Mouse (Mus musculus): Measurements from ENCODE around the gene Ren1. TPM values are rescaled to one million over a fixed set of nuclear protein-coding genes. Genes with fewer than 3 reads are reported as not detected.
"Not testable (repeated sequence)": the region's sequence is repeated elsewhere in the genome, so short reads cannot be mapped to it uniquely, and the experiment has no call there.

Gene Ren1
- under 1 TPM in 1 of 4 experiments, not detected in 3; 0.19 TPM for total RNA-seq (2022)

- no peak for DNase-seq (ENCODE audit: low spot score)
Observed at GRCm38 (mm10) chr1:133350210-133350609, at the start of gene Ren1. TSS of gene Ren1 (plus strand) at chr1:133350510.

DNA sequence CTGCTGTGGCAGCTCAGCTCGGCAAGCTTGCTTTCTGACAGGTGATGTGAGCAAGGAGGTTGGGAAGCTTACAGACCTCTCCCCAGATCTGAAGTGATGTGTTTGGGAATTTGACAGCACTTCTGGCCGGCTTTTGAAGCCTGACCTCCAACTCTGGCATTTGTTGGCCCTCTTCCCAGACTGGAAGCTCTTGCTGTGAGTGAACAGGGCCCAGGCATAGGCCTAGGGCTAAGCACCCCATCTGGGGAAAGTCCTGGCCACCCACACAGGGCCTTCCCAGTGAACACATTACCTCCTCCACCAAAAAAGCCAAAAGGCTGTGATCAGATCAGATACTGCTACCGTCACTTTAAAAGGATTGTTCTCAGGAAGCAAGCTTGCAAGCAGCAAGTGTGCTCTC, 47.8 kb upstream of the Ren1 start:
- peak; percentile 46 for DNase-seq (ENCODE audit: low spot score)

- peak; percentile 73 for DNase-seq (ENCODE audit: low spot score)
Observed at GRCm38 (mm10) chr1:133306842-133307241, 43.5 kb upstream of the Ren1 start.

DNA sequence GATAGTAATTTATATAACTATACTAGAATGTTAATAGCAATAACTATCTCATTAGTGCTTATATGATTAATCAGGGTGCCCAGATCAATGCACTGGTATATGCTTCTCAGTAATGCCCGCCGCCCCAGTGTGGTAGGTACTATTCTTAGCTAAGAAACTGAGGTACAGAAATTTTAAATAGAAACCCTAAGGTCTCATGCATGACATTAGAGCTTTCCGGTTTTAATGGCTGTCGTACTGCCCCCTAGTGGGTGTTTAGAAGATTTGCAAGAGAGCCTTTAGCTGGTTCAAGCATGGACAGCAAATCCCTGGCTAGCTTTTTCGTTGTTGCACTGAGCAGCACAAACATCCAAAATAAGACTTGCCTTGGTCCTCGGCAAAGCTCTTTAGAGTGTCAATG, 43.0 kb upstream of the Ren1 start:
- DNase-seq (ENCODE audit: low spot score): peak; percentile 58

- no peak for DNase-seq (ENCODE audit: low spot score)
Observed at GRCm38 (mm10) chr1:133309652-133310267, 40.5 kb upstream of the Ren1 start, which contains the start of gene Golt1a. TSS of gene Golt1a (plus strand) at chr1:133309800.

- DNase-seq (ENCODE audit: low spot score): no peak
Observed at GRCm38 (mm10) chr1:133311240-133311639, 39.1 kb upstream of the Ren1 start.

DNA sequence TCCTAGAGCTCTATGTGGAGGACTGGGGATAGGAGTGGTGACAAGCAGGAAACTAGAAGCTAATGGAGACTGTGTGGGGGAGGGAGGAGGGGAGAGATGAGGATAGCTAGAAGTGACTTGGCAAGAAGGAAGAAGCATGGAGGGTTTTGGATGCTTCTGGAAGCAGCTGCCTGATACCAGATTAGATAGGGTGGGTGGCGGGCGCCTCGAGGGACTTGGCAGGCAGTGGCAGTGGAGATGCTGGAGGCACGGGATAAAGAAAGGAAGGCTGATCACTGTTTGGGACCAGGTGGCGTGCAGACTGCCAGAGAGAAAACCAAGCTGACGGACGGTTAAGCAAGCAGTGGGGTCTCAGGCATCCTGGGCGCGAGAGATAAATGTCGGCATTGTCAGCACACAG, 38.4 kb upstream of the Ren1 start:
- DNase-seq (ENCODE audit: low spot score): no peak

DNA sequence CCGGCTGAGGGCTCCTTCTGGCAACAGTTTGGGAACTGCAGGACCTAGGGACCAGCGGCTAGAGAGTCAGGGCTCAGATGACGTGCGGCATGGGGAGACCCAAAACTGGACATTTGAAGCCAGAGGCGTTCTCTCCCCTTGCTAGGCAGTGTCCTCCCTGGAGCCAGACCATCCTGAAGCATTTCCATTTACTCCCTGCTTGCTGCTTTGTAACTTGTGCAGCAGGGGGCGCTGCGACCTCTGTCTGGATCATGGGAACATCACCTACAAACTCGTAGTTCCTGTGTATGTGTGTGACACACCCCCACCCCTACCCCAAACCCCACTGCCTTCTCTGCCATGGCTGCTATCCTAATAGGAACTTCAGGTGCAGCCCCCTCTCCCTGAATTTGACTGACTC, 35.9 kb upstream of the Ren1 start:
- DNase-seq (ENCODE audit: low spot score): peak; percentile 24

DNA sequence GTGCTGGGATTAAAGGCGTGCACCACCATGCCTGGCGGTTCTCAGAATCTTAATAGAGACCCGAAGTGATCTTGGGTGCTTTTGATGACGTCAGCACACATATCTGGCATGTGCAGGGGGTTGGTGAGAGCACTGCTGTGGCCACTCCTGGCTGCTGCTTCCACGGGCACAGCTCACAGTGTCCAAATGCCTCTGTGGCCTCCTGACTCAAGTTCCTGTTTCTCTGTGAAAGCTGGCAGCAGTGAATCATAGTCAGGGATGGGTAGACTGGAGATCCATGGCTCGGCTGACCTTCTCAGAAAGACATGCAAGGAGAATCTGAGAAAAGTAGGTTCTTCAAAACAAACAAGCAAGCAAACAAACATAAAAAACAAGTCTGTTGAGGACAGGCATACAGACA, 34.5 kb upstream of the Ren1 start:
- DNase-seq (ENCODE audit: low spot score): no peak

GRCm38 (mm10) chr1:133316577-133316976, 33.7 kb upstream of the Ren1 start:
- no peak for DNase-seq (ENCODE audit: low spot score)

GRCm38 (mm10) chr1:133317149-133317548, 33.2 kb upstream of the Ren1 start:
- DNase-seq (ENCODE audit: low spot score): no peak

DNA sequence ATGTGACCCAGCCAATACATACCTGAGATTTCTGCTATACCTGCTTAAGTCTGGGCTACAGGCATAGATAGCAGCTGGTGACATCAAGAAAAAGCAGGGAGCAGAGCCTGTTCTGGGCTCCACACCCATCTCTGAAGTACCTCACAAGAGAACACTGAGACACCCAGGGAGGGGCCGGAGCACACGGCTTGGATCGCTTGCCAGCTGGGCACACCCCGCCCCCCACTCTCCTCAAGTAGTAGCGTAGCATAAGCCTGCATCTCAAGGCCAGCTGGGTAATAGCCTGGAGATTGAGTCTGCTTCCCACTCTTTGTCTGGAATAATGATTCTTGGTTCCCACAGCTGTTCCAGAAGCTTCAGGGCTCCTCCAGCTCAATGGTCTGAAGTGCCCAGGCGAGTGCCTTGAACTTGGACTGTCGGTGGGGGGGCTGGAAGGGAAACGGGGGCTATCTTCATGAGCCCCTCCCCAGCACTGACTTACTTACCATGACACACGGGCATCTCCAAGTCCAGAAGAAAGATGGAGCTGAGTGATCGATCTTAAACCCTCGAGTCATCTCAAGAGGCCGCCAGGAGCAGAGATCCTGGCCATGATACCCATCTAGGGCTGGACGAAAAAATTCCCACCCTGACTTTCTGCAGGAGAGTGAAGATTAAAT, 28.9 kb upstream of the Ren1 start, which contains the start of gene Kiss1:
Gene Kiss1, plus strand, starts transcription at position 609 of the 659 bp plus-strand sequence.
- no peak for DNase-seq (ENCODE audit: low spot score)

GRCm38 (mm10) chr1:133323333-133323732, 27.0 kb upstream of the Ren1 start:
- no peak for DNase-seq (ENCODE audit: low spot score)

DNA sequence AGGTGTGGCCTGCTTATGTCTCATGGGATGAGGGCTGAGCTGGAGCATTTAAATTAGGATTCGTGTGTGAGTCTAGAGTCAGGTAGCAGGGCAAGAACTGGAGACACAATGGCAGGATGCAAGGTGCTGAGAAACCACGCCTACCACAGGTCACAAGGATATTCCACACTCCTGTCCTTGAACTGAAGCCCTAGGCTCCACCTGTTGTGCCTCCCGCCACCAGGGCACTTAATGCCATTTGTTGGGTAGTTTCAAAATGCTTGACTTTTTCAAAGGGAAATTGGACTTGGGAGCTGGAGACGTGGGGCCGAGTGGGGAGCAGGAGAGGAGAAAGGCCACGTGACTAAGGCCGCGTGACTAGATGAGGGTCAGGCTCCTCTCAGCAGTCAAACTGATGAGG, 24.4 kb upstream of the Ren1 start:
- no peak for DNase-seq (ENCODE audit: low spot score)

GRCm38 (mm10) chr1:133327094-133327493, 23.2 kb upstream of the Ren1 start:
- DNase-seq (ENCODE audit: low spot score): no peak

DNA sequence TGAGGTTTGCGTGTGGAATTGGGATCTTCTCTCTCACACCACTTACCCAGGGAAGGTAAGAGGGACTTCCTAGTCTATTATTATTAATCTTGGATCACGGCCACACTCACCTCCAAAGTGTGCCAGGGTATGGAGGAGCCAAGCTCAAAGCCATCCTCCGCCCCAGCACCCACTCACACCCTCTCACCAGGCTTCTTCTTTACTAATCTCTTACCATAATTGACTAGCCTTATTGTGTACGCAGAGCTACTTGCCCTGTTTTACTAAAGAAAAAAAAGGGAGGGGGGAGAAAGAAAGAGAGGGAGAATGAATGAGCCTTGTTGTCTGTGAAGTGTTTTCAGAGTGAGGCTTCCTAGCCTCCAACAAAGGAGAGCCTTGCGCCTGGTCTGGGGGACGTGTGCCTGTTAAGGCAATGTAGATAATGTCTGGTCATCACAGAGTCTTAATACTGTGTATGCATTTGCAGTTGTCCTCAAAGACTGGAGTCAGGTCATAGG, 22.0 kb upstream of the Ren1 start:
- DNase-seq (ENCODE audit: low spot score): no peak

- DNase-seq (ENCODE audit: low spot score): no peak
Observed at GRCm38 (mm10) chr1:133328896-133329637, 21.2 kb upstream of the Ren1 start.

GRCm38 (mm10) chr1:133329638-133329964, 20.7 kb upstream of the Ren1 start:
- no peak for DNase-seq (ENCODE audit: low spot score)

DNA sequence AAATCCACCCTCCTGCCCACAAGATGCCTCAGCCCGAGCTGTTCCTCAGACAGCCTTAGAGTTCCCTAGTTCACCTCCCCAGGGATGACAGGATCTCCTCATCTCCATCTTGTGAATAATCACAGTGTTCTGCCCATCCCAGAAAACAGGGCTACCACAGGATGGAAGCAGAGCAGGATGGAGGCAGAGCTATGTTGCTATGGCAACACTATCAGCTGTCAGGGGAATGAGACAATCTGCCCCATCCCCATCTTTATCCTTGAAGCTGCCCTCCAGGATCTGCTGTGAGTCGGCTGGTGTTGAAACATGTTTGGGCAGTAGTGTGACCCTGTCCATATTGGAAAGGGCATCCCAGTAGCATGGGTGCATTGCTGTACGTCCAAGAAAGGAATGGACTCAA, 19.2 kb upstream of the Ren1 start:
- DNase-seq (ENCODE audit: low spot score): no peak

DNA sequence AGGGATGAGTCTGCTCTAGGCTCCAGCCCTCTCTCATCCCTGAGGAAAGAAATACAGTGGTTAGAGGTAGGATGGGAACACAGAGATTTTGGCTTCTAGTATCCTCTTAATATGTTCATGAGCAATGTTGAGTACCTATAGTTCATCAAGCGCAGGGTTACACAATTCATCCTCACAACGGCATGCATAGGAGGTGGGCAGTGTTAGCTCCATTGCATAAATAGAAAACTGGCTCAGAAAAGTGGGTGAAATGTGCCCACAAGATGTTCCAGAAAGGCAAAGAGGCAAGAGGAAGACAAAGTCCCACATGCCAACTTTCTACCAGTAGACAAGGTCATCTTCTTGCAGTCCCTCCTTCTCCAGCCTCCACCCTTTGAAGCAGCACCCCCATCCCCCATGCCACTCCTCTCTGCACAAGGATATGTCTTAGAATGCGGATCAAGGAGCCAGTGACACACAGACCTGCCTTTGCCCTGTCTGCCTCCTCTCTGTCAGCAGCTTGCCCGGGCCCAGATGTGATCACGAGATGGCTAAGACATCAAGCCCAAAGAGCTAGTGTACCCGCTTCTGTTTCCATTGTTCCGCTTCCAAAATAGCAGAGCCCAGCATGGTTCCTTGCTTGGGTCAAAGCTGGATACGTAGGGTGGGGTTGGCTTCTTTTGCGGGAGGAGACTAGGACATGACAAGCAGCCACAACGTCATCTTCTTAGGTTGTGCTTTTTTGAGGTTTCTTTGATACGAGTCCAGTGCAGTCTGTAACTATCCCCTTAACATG, 17.5 kb upstream of the Ren1 start:
- no peak for DNase-seq (ENCODE audit: low spot score)

DNA sequence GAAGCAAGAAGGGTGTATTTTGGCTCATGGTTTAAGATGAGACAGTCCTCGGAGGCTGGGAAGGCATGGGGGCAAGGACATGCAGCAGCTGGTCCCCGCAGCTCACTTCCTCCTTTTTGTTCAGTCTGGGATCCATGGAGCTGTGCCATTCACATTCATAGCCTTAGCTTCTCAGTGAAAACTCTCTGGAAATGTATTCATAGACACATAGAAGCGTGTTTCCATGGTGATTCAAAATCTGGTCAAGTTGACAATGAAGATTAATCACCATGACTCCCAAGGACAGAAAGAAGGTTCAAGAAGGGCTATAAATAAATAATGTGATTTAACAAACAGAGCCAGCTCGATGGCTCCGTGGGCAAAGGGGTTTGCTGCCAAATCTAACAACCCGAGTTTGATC, 16.4 kb upstream of the Ren1 start:
- DNase-seq (ENCODE audit: low spot score): no peak

DNA sequence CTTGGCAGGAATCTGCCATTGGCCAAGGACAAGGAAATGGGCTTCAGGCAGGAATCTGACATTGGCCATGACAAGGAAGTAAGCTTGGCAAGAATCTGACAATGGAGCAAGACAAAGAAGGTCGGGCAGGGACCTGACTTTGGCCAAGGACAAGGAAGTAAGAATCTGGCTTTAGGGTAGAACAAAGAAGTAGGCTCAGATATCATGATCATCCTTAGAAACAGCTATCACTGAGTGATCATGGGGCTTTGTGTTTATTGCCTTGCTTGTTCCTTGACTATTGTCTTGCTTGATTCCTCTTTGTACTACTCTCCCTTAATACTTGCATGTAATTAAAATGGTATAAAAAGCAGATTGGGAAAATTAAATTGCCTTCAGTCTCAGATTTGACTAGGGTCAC, 9.9 kb upstream of the Ren1 start:
- DNase-seq (ENCODE audit: low spot score): not testable (repeated sequence)
